Mouse (Mus musculus) embryo, embryonic 10 days (tissue): ENCODE data around the gene Zbtb38.

ENCODE experiments used
- DNase-seq: peaks from one replicate; pipeline ENCODE4 v3.0.0-alpha.2; 2015; ENCODE audit warnings: low spot score

Gene Zbtb38

DNA sequence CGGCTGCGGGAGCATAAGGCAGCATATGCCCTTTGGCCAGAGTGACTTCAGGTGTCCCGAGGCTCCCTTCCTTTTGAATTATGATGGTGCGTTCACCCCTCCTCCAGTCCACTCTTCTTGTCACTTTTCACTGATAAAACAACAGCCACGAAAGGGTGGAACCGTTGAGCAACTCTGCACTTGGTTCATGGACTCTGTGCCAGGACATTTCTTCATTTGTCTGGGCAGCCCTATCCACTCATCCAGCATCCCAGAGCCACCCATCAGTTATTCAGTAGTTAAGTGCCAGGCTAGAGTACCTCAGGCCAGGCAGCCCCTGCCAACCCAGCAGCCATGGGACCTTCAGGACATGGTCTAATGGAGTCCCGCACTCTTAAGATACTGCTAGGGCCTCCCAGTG, 114.1 kb downstream of the Zbtb38 start:
- no peak for DNase-seq

DNA sequence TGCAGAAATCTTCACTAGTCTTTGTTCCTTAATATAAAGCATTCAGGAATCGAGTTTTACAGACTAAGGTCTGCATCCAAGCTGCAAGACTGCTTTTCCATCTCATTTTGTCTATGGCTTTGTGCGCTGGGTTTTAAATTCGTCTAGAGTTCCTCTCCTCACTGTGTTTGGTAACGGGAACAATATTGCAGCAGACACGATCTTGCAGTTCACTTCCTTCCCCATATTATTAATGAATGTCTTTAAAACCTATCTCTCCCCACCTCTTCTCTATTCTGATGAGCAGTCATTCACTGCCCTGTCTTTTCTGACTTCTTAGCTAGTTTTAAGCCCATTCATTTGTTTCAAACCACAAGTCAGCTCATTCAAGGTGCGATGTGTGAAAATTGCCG, 115.5 kb downstream of the Zbtb38 start:
- no peak for DNase-seq

DNA sequence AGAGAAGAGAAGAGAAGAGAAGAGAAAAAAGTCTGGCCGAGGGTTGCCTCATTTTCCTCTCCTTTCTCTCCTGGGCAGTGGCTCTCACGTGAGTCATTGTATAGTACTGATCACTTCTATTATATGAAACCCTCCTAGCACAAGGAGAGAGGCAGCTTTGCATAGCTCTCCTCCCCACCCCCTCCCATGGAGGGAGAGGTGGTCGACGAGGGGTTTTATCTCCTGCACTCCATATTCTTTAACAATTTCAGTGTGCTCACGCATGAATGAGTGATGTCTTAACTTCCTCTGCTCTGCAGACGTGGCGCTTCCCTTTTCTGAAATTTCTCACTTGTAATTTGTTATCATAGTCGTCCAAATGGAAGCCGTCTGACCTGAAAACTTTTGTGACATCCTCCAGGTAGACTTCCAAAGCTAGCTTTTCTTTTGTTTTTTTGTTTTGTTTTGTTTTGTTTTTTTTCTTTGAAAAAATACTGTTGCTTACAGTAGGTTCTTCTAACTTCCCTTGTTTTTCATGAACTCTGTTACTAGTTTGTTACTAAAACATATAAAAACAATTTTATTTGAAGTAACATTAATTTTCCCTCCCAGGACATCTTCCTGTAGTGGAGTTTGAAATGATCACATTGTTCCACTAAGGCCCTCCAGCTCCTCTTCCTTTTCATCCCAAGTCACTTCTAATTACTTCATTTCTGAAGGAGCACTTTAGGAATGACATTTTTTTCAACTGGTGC, 116.0 kb downstream of the Zbtb38 start:
- no peak for DNase-seq

GRCm38 (mm10) chr9:96635899-96636298, 116.7 kb downstream of the Zbtb38 start:
- no peak for DNase-seq

- DNase-seq = no peak
Observed at GRCm38 (mm10) chr9:96635176-96635575, 117.5 kb downstream of the Zbtb38 start.

GRCm38 (mm10) chr9:96633771-96634170, 118.9 kb downstream of the Zbtb38 start:
- DNase-seq = no peak
